Mouse (Mus musculus) testis, adult 2 months (tissue): Measurements from ENCODE around the gene Tspan14. TPM values are rescaled to one million over a fixed set of nuclear protein-coding genes. Genes with fewer than 3 reads are reported as not detected.

Experiments used
- H3K27ac ChIP-seq: fragments of 200-500 bp; 2 replicates; pipeline ENCODE4 v1.5.1; 2012; ENCODE audit warnings: low read depth, low read length; ENCODE audit not compliant: control insufficient read depth, insufficient read depth
- H3K27me3 ChIP-seq: fragments of 200-500 bp; 2 replicates; pipeline ENCODE4 v1.6.1; 2012; ENCODE audit warnings: mild to moderate bottlenecking, low read length, moderate library complexity; ENCODE audit not compliant: control insufficient read depth, insufficient read depth
- H3K36me3 ChIP-seq: fragments of 200-500 bp; 2 replicates; pipeline ENCODE4 v1.6.1; 2012; ENCODE audit warnings: mild to moderate bottlenecking, low read length; ENCODE audit not compliant: control insufficient read depth, insufficient read depth
- H3K4me1 ChIP-seq: fragments of 200-500 bp; 2 replicates; pipeline ENCODE4 v1.6.1; 2012; ENCODE audit warnings: low read length; ENCODE audit not compliant: control insufficient read depth, insufficient read depth
- H3K4me3 ChIP-seq: fragments of 200-500 bp; 2 replicates; pipeline ENCODE4 v1.5.1; 2012; ENCODE audit warnings: low read depth, mild to moderate bottlenecking, low read length, moderate library complexity, mixed read lengths; ENCODE audit not compliant: control insufficient read depth
- CTCF ChIP-seq: fragments of 200-500 bp; IDR thresholded peaks from 2 replicates; pipeline ENCODE4 v1.5.1; 2012; ENCODE audit warnings: low read depth, mild to moderate bottlenecking, inconsistent platforms, low read length, moderate library complexity; ENCODE audit not compliant: control insufficient read depth, insufficient read depth, insufficient replicate concordance
- POLR2A ChIP-seq: fragments of 200-500 bp; IDR thresholded peaks from 2 replicates; pipeline ENCODE4 v1.6.1; 2012; ENCODE audit warnings: low read depth, mild to moderate bottlenecking, inconsistent platforms, low read length, moderate library complexity; ENCODE audit not compliant: control insufficient read depth
- polyA plus RNA-seq: library from polyadenylated mRNA; depleted of rRNA; stranded (reverse); fragments of >200 nt; gene quantifications from 2 replicates; pipeline ENCODE4 v1.2.3, GENCODE M21; 2012

Tspan14 gene
- polyA plus RNA-seq, 1 experiment, result 7.8 TPM

DNA sequence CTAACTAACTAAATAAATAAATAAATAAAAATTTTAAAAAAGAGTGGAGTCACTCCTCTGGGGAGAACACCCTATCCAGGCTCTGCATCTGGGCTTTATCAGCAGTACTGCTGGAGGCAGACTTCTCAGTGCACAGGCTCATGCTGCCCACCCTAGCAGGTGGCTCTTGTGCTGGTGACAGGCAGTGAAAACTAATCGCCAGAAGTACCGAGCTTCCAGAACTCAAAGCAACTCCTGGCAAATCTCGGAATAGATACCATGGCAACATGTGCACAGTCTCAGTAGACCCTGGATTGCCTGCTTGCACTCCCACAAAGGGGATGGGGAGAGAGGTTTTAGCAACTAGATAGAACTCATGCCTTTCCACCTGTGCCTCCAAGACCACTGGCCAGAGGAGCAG is 40.3 kb upstream of the Tspan14 start:
- no peak overlapping the region for H3K27ac ChIP-seq
- no peaks in the 10 kb centered on the region for H3K27me3 ChIP-seq
- no peak overlapping the region for H3K4me3 ChIP-seq
- TF ChIP-seq CTCF (no peak), POLR2A (no peak)
- no peaks in the 10 kb centered on the region for H3K36me3 ChIP-seq
- peaks cover 8% of the 10 kb centered on the region for H3K4me1 ChIP-seq

DNA sequence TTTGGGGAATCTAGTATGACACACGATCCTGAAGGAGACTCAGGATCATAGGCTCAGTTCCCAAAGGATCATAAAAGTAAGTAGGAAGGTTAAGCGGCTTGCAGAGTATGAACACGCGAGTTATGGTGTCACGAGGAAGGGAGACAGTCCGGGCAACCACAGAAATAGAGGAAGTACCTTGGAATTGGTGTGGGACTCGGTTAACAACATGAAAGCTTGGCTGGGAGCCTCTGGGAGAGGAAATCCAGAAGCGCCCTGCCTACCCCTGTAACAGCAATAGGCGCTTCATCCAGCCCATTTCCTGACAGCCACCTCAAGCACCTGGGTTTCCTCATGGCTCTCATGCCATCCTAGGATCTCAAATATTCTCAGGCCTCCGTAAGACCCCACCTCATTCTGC is 39.7 kb upstream of the Tspan14 start:
- H3K4me1 ChIP-seq, result peaks cover 8% of the 10 kb centered on the region
- no peak for TF ChIP-seq POLR2A
- H3K27me3 ChIP-seq, result no peaks in the 10 kb centered on the region
- H3K36me3 ChIP-seq, result no peaks in the 10 kb centered on the region
- no peak overlapping the region for H3K27ac ChIP-seq
- no peak overlapping the region for H3K4me3 ChIP-seq

DNA sequence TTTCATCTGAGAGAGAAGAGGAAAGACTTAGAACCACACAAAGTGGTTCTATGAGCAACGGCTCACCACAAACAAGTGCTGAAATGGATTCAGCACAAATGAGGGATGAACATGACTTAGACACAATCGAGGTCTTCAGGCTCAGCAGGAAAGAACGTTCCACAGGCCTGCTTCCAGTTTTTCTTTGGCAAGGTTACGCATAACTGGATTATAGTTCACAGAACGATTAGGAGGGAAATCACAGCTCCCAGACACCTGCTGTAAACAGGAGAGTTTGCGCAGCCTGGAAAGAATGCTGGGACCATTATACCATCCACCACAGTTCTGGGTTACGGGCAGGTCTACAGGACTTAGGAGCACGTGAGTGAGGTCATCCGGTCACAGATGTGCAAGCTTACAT is 39.1 kb upstream of the Tspan14 start:
- no peak overlapping the region for H3K27ac ChIP-seq
- H3K4me3 ChIP-seq, result no peak overlapping the region
- peaks cover 8% of the 10 kb centered on the region for H3K4me1 ChIP-seq
- H3K36me3 ChIP-seq, result no peaks in the 10 kb centered on the region; the same call in 1 of the 2 replicates
- no peaks in the 10 kb centered on the region for H3K27me3 ChIP-seq
- TF ChIP-seq CTCF (no peak), POLR2A (no peak)

- no peak for TF ChIP-seq CTCF
- TF ChIP-seq POLR2A, result no peak
- no peaks in the 10 kb centered on the region for H3K27me3 ChIP-seq
- peak overlapping the region; percentile 35 for H3K4me3 ChIP-seq
Measured at GRCm38 (mm10) chr14:41004201-41005141, 37.9 kb upstream of the Tspan14 start.

GRCm38 (mm10) chr14:41001576-41001975 is 35.0 kb upstream of the Tspan14 start:
- Histone ChIP-seq H3K36me3 (no peaks in the 10 kb centered on the region; the same call in 1 of the 2 replicates), H3K4me3 (no peak overlapping the region), H3K4me1 (peaks cover 8% of the 10 kb centered on the region), H3K27me3 (no peaks in the 10 kb centered on the region), H3K27ac (no peak overlapping the region)
- TF ChIP-seq POLR2A (no peak), CTCF (no peak)

More at GRCm38 (mm10) chr14:41004201-41005141, 37.9 kb upstream of the Tspan14 start:
- Histone ChIP-seq H3K4me1 (peaks cover 8% of the 10 kb centered on the region), H3K36me3 (no peaks in the 10 kb centered on the region; the same call in 1 of the 2 replicates), H3K27ac (peak overlapping the region; percentile 49)

DNA sequence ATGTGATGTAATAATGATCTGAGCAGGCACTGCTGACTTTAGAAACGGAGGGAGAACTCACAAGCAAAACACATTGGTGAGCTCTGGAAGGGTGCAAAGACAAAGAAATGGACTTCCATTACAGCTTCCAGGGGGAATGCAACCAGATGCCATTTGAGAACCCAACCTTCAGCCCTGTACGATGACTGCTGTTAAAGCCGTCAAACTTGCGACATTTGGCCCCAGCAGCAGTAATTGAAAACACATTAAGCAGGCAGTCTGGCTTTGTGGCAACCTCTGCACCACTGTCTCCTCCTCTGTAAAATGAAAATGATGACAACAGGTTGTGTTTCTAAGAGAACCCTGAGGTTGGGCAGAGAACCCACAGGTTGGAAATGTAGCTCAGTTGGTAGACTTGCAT is 34.2 kb upstream of the Tspan14 start:
- Histone ChIP-seq H3K27me3 (no peaks in the 10 kb centered on the region), H3K27ac (no peak overlapping the region)
- TF ChIP-seq CTCF (no peak), POLR2A (no peak)

DNA sequence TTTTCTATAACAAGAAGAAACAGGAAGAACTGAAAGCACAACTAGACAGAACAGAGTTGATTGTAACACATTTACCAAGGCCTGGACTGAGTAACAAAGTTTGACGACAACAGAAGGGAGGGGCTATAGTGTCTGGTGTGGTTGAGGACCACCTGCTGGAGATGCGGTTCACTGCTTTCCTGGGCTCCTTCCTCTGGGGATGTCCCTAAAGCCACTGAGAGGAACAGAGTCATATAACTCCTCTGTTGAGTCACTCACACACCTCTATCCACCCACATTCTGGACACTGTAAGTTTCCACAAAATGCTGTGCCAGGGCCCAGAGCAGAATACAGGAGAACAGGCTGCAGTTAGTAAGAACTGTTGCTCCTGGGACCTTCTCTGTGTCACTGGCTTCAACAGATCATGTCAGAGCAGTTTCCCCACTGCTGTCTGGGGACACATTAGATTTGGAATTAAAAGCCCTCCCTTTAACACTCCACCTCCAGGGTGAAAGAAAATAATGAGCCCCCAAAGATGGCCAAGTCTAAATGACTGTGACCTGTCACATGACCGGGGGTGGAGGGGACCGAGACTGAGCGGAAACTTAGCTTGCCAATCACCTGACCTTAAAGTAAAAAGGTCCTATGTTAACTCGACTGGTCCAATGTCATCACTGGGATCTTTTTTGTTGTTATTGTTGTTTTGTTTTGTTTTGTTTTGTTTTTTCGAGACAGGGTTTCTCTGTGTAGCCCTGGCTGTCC is 33.5 kb upstream of the Tspan14 start:
- no peak overlapping the region for H3K4me3 ChIP-seq
- H3K4me1 ChIP-seq, result peaks cover 8% of the 10 kb centered on the region
- H3K27me3 ChIP-seq, result no peaks in the 10 kb centered on the region
- no peaks in the 10 kb centered on the region; the same call in 1 of the 2 replicates for H3K36me3 ChIP-seq
- no peak overlapping the region for H3K27ac ChIP-seq
- no peak for TF ChIP-seq POLR2A
- no peak for TF ChIP-seq CTCF

More for the DNA sequence above, 34.2 kb upstream of the Tspan14 start:
- Histone ChIP-seq H3K4me3 (no peak overlapping the region), H3K4me1 (peaks cover 8% of the 10 kb centered on the region), H3K36me3 (no peaks in the 10 kb centered on the region; the same call in 1 of the 2 replicates)
